Mouse (Mus musculus): ENCODE results near the gene Tead1. TPM values are rescaled to one million over a fixed set of nuclear protein-coding genes. Genes with fewer than 3 reads are reported as not detected.
A peak's percentile ranks its signal among the peaks of the same experiment; 100 is the strongest.

The Tead1 gene
- polyA plus RNA-seq, 1 experiment from 2014 or later = 13.9 TPM

DNA sequence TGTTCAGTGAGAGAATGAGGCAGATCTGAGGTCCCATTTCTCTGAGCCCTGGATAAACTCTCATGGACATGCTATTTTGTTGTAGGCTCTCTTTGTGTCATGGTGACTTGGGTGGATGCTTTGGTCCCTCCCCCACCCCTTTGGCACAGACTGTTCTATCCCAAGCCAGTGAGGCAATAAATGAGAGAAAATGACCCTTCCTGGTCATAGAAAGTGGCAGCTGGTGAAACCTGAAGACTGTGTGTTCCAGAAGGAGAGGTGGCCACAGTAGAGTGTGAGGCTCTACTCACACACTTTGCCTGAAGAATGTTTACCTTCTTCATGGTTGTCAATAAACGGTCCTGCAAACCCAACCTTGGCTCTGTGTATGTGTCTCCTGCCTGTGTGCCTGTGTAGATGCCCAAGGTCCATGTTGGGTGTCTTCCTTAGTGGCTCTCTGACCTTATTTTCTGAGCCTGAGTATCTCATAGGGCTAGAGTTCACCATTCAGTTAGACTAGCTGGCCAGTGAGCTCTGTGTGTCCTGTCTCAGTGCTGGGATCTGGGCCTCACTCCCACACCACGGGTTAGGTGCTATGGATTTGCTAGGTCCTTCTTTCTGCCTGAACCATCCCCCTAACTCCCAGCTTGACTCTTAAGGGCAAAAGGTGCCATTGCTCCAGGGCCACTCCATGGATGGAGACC lies 127.7 kb downstream of the Tead1 start:
- peaks cover 2% of the 10 kb centered on the region; the same call in 1 of the 2 replicates for H3K4me1 ChIP-seq (replicated peaks; ENCODE audit: control insufficient read depth, insufficient read depth)
- no peaks in the 10 kb centered on the region for H3K27me3 ChIP-seq (ENCODE audit: control insufficient read depth, insufficient read depth, low read length)
- no peak for TF ChIP-seq CTCF (IDR thresholded peaks at IDR 0.05; ENCODE audit: low read depth)
- TF ChIP-seq EP300 (optimal IDR thresholded peaks at IDR 0.05) = no peak
- H3K4me2 ChIP-seq (replicated peaks; ENCODE audit: low read depth) = peak overlapping the region; percentile 35
- H3K27ac ChIP-seq (replicated peaks) = peak overlapping the region; percentile 53
- no peak overlapping the region for H3K4me3 ChIP-seq (ENCODE audit: low read depth, low read length)
- no peaks in the 10 kb centered on the region for H3K36me3 ChIP-seq (ENCODE audit: control insufficient read depth, insufficient read depth, low read length)
- H3K9ac ChIP-seq (ENCODE audit: low read length) = no peak overlapping the region
- DNase-seq (ENCODE audit: low spot score) (no peak), ATAC-seq (ENCODE audit: low FRiP score, low TSS enrichment) (0 out of 2 replicates have a peak, but pooled peaks have one; percentile 31)
- H3K9me3 ChIP-seq (ENCODE audit: control insufficient read depth, low read length) = no peaks in the 10 kb centered on the region
- WGBS = 26% methylated on average over 2 of the region's 2 CpGs

- no peaks in the 10 kb centered on the region for H3K27me3 ChIP-seq (ENCODE audit: control insufficient read depth, insufficient read depth, low read length)
- peak overlapping the region; percentile 53; the same call in 1 of the 2 replicates for H3K27ac ChIP-seq (replicated peaks)
- DNase-seq (ENCODE audit: low spot score) (peak; percentile 59), ATAC-seq (ENCODE audit: low FRiP score, low TSS enrichment) (peak; percentile 48; the same call in 1 of the 2 replicates)
- no peaks in the 10 kb centered on the region for H3K36me3 ChIP-seq (ENCODE audit: control insufficient read depth, insufficient read depth, low read length)
- no peaks in the 10 kb centered on the region for H3K9me3 ChIP-seq (ENCODE audit: control insufficient read depth, low read length)
- H3K4me2 ChIP-seq (replicated peaks; ENCODE audit: low read depth) = peak overlapping the region; percentile 35
- no peak overlapping the region for H3K9ac ChIP-seq (ENCODE audit: low read length)
- TF ChIP-seq CTCF (IDR thresholded peaks at IDR 0.05; ENCODE audit: low read depth) (no peak), EP300 (optimal IDR thresholded peaks at IDR 0.05) (no peak)
- H3K4me1 ChIP-seq (replicated peaks; ENCODE audit: control insufficient read depth, insufficient read depth) = peaks cover 2% of the 10 kb centered on the region; the same call in 1 of the 2 replicates
- WGBS = 2% methylated on average over 6 of the region's 6 CpGs
- H3K4me3 ChIP-seq (ENCODE audit: low read depth, low read length) = no peak overlapping the region
Observed at GRCm38 (mm10) chr7:112807401-112807751, 128.3 kb downstream of the Tead1 start.

GRCm38 (mm10) chr7:112810752-112811151 lies 131.6 kb downstream of the Tead1 start:
- Histone ChIP-seq H3K27ac (replicated peaks) (no peak overlapping the region), H3K4me3 (ENCODE audit: low read depth, low read length) (no peak overlapping the region), H3K9ac (ENCODE audit: low read length) (no peak overlapping the region), H3K4me1 (replicated peaks; ENCODE audit: control insufficient read depth, insufficient read depth) (0 out of 2 replicates have a peak, but pooled peaks cover 2% of the 10 kb centered on the region), H3K4me2 (replicated peaks; ENCODE audit: low read depth) (no peak overlapping the region), H3K27me3 (ENCODE audit: control insufficient read depth, insufficient read depth, low read length) (no peaks in the 10 kb centered on the region), H3K9me3 (ENCODE audit: control insufficient read depth, low read length) (no peaks in the 10 kb centered on the region), H3K36me3 (ENCODE audit: control insufficient read depth, insufficient read depth, low read length) (no peaks in the 10 kb centered on the region)
- TF ChIP-seq EP300 (optimal IDR thresholded peaks at IDR 0.05) (no peak), CTCF (IDR thresholded peaks at IDR 0.05; ENCODE audit: low read depth) (no peak)
- no peak for DNase-seq (ENCODE audit: low spot score)
- 35% methylated on average over 7 of the region's 7 CpGs for WGBS
- no peak for ATAC-seq (ENCODE audit: low FRiP score, low TSS enrichment)

- H3K9me3 ChIP-seq (ENCODE audit: control insufficient read depth, low read length) = no peaks in the 10 kb centered on the region
- WGBS = 83% methylated on average over 10 of the region's 10 CpGs
- H3K4me3 ChIP-seq (ENCODE audit: low read depth, low read length) = no peak overlapping the region
- TF ChIP-seq EP300 (optimal IDR thresholded peaks at IDR 0.05) (no peak), CTCF (IDR thresholded peaks at IDR 0.05; ENCODE audit: low read depth) (no peak)
- ATAC-seq (ENCODE audit: low FRiP score, low TSS enrichment) (no peak), DNase-seq (ENCODE audit: low spot score) (no peak)
- H3K27ac ChIP-seq (replicated peaks) = no peak overlapping the region
- H3K27me3 ChIP-seq (ENCODE audit: control insufficient read depth, insufficient read depth, low read length) = no peaks in the 10 kb centered on the region
- no peaks in the 10 kb centered on the region for H3K36me3 ChIP-seq (ENCODE audit: control insufficient read depth, insufficient read depth, low read length)
- H3K4me2 ChIP-seq (replicated peaks; ENCODE audit: low read depth) = no peak overlapping the region
- H3K4me1 ChIP-seq (replicated peaks; ENCODE audit: control insufficient read depth, insufficient read depth) = no peaks in the 10 kb centered on the region
- H3K9ac ChIP-seq (ENCODE audit: low read length) = no peak overlapping the region
Observed at GRCm38 (mm10) chr7:112812037-112812775, 133.1 kb downstream of the Tead1 start.

DNA sequence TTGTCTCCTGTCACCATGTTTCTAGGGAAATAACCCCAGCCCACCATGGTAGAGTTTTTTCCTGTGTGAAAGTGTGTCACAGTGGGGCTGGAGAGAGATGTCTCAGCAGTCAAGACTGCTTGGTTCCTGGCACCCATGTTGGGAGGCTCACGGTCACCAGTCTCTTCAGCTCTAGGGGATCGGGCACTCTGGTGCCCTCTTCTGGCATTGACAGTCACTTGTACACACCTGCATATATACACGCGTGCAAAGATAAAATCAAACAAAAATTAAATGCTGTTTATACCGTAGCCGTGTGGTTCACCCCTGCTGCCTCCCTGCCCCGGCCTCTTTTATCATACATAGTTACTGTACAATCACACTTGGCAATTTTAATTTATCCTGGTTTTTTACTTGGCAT lies 134.0 kb downstream of the Tead1 start:
- Histone ChIP-seq H3K4me3 (ENCODE audit: low read depth, low read length) (no peak overlapping the region), H3K4me1 (replicated peaks; ENCODE audit: control insufficient read depth, insufficient read depth) (no peaks in the 10 kb centered on the region), H3K36me3 (ENCODE audit: control insufficient read depth, insufficient read depth, low read length) (no peaks in the 10 kb centered on the region), H3K9me3 (ENCODE audit: control insufficient read depth, low read length) (no peaks in the 10 kb centered on the region), H3K9ac (ENCODE audit: low read length) (no peak overlapping the region), H3K27ac (replicated peaks) (no peak overlapping the region), H3K27me3 (ENCODE audit: control insufficient read depth, insufficient read depth, low read length) (no peaks in the 10 kb centered on the region), H3K4me2 (replicated peaks; ENCODE audit: low read depth) (no peak overlapping the region)
- ATAC-seq (ENCODE audit: low FRiP score, low TSS enrichment) (no peak), DNase-seq (ENCODE audit: low spot score) (no peak)
- peak; percentile 55 for TF ChIP-seq CTCF (IDR thresholded peaks at IDR 0.05; ENCODE audit: low read depth)
- TF ChIP-seq EP300 (optimal IDR thresholded peaks at IDR 0.05) = no peak
- 94% methylated on average over 7 of the region's 7 CpGs for WGBS
